Mouse (Mus musculus): ENCODE data around the gene Trabd. TPM values are rescaled to one million over a fixed set of nuclear protein-coding genes. Genes with fewer than 3 reads are reported as not detected.

Trabd gene
- total RNA-seq, 2 experiments from 2014 or later, result 45.1 to 47.6 TPM

DNA sequence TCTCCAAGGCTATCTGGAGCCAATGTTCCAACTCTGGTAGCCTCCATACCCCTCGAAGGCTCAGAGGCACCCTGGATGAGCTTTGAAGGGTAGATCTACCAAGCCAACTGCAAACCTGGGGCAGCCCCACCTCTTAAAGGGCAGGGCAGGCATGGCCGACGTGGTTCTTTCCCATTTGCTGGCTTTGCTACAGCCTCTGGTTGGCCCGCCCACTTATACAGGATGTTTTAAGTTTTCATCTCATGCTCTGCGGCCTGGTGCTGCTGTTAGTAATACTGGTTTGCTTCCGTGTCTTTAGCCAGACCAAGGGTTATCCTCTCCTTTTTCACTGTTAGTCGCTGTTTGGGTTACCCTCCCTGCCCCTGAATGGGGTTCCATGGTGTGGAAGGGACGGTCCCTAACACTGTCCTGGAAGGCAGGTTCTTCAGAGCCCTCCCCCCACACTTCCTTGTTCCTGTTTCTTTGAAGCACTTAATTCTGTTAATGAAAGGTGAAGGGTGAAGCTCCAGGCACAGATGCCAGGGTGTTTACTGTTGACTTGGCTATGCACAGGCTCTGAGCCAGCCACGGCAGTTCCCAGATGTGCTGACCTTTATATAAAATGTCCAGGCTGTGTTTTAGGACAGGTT, 3.4 kb downstream of the Trabd start:
- peak; percentile 43 for DNase-seq

DNA sequence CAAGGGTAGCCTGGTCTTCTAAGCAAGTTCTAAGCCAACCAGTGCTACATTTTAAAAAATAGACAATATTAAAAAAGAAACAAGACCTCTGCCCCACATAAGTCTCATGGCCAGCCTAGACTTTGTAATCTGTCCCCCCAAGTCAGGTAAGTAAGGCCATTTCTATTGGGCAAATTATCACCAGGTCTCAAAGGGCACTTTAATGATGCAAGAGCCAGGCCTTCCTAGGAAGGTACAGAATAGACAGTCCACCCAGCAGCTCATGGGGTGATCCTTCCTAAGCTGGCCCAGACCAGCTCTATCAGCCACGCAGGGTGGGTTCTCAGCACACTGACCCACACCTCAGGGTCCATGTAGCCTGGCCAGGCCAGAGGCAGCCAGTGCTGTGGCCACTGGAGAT, 9.0 kb downstream of the Trabd start:
- no peak for DNase-seq

GRCm38 (mm10) chr15:89084826-89085225, 9.9 kb downstream of the Trabd start:
- no peak for DNase-seq

DNA sequence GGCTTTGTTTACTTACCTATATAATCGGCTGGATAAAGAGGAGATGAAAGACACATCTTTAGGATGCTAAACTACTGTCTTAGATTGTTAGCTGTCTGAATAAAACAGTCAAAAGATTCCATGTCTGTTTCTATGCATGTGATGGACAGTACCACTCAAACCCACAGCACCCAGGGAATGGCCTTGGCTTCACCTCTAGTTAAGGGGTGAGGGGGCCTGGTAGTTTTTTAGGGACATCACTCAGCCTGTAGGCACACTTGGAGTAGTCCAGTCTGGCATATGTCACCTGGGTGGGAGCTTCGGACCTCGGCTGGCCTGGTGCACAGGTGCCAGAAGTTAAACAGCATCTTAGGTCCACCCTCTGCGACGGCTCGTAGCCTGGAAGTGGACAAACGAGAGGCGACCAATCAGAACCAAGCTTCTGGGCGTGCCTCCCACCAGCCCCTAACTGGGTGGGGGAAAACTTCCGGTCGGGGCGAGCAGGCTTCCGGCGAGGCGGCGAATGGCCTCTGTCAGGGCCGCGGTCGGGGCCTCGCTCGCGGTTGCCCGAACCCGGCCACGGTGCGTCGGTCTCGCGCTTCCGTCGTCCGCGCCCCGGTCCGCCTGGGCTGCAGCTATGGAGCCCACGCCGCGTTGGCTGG, 13.8 kb downstream of the Trabd start, which contains the start of gene Selenoo:
Selenoo (plus strand) TSS at position 478 of the 641 bp plus-strand sequence.
- peak; percentile 93 for DNase-seq

DNA sequence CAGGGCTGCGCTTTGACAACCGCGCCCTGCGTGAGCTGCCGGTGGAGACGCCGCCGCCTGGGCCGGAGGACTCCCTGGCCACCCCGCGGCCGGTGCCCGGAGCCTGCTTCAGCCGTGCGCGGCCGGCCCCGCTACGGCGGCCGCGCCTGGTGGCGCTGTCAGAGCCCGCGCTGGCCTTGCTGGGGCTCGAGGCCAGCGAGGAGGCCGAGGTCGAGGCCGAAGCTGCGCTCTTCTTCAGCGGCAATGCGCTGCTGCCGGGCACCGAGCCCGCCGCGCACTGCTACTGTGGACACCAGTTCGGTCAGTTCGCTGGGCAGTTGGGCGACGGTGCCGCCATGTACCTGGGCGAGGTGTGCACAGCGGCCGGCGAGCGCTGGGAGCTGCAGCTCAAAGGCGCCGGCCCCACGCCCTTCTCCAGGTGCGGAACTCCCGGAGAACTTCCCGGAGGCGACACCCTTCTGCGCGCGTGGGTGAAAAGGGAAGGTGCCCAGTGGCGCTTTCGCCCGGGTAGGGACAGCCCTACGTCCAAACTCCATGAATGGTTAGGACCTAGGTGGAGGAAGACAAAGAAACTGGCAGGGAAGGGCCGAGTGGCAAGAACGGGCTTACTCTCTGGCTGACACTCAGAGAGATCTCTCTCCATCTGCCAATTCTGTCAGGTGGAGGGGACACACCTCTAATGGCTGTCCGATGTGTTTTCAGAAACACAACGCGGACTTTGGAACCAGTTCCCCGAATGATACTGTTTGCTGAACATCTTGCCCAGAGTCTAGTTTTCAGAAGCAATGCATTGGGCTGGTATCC, 14.5 kb downstream of the Trabd start:
- DNase-seq, result peak; percentile 43

DNA sequence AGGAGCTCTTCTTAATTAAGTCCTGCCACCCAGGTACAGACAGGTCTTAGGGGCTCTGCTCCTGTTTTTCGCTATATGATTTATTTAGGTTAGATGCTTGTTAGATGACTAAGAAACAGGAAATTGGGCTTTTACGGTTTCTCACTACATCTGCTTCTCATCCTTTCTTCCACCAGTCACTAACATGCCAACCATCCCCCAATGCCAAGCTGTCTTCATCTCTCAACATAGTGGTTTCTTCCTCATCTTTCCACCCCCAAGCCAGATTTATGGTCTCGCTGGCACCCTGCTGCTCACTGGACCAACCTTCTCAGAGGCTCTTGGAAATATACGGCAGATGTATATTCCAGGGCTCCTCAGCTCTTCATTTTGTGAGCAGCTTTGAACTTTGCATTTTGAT, 15.7 kb downstream of the Trabd start:
- no peak for DNase-seq

DNA sequence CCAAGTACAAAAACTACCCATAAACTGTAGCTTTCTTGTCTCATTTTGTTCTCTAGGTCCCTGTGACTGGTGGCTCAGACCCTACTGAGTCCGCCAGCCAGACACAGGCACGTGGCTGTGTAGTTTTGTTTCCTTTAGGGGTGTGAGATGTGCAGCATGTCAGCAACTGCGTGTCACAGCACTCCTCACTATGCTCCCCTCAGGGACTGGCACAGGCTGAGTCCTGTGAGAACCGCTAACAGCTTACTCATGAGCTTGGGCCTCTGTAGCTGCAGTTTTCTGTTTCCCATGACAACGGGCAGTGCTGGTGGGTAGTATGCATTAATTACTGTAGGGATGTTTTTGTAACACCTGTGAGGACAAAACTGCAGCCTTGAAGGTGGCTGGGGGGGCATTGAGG, 17.3 kb downstream of the Trabd start:
- DNase-seq, result no peak

DNA sequence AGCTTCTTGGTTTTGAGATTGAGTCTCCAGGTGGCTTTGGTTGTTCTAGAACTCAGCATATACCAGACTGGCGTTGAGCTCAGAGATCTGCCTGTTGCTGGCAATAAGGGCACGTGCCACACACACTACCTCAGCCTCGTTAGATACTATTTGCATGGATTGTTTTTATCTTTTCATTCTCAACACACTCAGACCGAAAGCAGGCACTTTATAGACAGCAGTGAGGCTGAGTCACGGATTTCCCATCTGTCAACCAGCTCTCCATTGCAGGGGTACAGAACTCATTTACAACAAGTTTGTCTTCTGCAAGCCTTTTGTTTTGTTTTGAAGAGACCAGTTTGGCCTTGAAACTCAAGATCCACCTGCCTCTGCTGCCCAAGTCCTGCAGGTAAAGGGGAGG, 22.5 kb downstream of the Trabd start:
- no peak for DNase-seq

DNA sequence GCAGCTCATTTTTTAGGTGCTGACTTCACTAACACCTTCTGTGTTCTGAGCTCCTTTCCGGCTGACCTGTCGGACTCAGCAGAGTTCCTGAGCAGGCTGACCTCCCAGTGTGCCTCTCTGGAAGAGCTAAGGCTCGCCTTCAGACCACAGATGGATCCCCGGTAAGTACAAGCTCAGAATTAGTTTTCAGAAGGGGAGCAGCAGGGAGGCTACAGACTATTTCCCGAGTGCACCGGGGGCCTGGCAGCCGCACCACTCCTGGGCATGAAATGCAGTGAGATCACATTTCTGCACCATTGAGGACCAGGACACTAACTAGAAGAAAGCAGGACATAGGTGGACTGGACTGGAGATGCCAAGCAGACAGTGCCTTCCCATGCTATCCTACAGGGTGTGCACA, 23.7 kb downstream of the Trabd start:
- DNase-seq, result no peak

- no peak for DNase-seq
These were observed 25.9 kb downstream of the Trabd start for GRCm38 (mm10) chr15:89100823-89101222.

DNA sequence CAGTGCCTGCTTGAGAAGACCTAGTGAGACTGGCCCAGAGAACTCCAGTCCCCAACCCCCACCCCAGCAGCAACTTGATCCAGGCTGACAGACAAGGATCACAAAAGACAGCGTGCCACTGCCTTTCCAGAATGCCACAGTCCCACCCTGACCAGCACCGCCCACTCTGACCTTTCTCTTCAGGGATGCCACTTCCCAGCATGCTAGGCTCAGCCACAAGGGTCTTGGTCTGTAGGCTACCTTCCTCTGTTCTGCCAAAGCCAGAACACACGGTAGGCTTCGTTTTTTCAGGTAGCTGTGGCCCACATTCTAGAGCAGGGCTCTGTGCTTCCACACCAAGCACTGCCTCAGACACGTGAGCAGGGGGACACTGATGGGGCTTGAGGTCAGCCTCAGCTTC, 27.7 kb downstream of the Trabd start:
- no peak for DNase-seq

DNA sequence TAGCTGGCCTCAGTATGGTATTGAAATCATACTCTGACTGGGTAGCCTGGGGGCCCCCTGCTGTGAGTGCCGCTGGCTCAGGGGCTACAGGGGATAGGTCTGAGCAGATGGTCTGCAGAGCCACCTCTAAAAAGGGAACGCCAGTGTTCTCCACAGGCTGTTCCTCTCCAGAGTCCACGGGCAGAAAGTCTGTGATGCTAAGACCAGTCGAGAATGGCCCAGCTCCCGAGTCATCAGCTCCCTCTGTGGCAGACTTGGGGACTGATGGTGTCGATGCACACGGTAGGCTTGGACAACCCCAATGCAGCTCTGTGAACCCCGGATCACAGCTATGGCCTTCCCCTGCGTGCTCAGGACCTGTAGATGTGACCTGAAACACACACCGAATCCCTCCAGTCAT, 29.0 kb downstream of the Trabd start:
- no peak for DNase-seq

DNA sequence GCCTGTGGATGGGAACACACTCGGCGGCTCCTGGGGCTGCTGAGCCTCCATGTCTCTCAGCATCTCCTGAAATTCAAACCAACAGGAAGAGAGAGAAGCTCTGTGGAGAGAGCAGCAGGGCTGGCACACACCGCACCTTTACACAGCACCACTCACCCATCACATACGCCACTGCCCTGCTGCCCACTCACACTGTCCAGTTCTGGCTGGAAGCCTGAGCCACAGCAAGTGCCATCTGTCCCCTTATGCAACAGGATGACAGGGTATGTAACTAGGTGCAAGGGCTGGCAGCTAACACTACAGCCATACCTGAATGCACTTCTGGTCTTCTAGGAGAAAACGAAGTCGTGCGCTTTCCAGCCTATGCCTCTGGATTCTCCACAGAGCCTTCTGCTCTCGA, 29.5 kb downstream of the Trabd start:
- DNase-seq, result no peak

GRCm38 (mm10) chr15:89106073-89106472, 31.1 kb downstream of the Trabd start:
- DNase-seq, result no peak

DNA sequence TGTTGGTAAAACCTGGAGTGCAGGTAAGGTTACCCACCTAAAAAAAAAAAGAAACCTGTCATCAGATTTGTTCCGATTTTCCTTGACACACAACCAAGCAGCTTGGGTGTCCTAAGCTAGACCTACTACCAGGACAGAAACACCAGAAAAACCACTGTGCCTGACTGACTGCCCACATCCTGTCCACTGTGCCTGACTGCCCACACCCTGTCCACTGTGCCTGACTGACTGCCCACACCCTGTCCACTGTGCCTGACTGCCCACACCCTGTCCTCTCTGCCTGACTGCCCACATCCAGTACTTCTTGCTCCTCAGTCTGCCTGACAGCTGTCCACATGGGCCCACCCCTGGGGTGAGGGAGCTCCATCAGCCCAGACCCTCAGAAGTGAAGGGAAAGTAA, 32.1 kb downstream of the Trabd start:
- DNase-seq, result no peak

DNA sequence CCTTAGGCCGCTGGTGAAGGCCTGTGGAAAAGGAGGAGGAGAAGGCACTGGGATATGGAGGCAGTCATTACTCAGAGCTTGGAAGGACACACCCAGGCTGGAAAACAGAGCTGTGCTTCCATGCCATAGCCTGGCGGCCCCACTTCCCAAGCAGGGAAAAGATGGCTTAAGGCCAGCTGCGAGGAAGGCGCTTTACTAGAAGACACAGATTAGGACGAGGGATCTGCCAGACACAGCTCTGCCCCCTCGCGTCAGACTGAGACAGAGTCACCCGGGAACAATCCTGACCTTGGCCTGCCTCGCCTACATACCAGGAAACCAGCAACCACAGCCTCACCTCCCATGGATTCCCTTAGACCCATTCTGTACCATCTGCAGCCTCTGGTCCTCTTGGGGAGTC, 35.2 kb downstream of the Trabd start:
- DNase-seq, result peak; percentile 74

GRCm38 (mm10) chr15:89118007-89118406, 43.1 kb downstream of the Trabd start:
- no peak for DNase-seq

- peak; percentile 95 for DNase-seq
These were observed 47.9 kb downstream of the Trabd start, which contains the start of gene Tubgcp6 for GRCm38 (mm10) chr15:89122649-89123366. TSS of gene Tubgcp6 (minus strand) at chr15:89123112.

DNA sequence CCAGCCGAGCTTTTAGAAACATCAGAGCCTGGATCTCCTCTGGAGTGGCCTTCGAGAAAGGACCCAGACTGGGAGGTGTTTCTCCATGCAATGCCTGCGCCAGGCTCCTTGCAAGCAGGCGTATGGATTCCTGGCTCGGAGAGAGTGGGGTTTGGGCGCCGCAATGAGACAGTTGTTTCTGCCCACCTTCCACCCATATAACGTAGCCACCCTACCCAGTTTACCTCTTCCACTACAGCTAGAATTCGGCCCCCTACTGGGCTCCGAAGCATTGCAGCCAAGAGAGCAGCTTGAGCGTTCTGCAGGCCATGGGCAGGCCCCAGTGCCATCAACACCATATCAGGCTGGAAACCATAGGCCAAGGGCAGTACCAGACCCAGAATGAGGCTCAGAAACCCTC, 48.7 kb downstream of the Trabd start:
- DNase-seq, result peak; percentile 43

GRCm38 (mm10) chr15:89124312-89124711, 49.4 kb downstream of the Trabd start:
- no peak for DNase-seq

DNA sequence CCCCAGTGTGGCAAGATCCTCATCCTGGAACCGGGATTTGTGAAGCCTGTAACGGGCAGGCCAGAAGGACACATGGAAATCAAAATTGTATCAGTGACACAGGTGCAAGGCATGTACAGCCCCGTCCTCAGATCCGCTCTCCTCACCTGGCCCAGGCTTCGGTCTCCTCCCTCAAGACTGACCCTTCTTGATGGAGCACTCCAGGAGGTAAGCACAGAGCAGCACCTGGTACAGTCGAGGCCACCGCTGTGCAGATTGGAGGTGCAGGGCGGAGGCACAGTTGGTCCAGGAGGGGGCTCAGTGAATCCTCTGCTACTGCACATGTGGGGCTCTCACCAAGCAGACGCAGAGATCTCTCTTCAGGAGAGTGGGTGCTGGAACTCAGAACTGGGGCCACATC, 50.4 kb downstream of the Trabd start:
- DNase-seq, result no peak

DNA sequence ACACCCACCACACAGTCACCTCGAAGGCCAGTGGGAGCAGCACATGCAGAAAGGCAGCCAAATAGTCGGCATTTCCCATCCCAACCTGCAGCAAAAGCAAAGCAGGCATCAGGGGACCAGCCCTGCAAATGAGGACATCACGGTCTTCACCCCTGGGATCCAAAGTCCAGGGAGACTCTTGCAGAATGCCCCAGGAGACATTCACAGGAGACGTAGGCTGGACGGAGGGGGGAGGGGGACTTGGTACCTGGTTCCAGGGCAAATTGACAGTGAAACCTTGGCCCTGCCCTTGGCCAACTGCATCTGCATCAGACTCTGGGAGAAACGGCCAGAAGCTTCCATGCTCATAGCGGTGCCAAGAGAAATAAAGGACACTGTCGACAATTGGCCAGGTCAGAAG, 51.7 kb downstream of the Trabd start:
- no peak for DNase-seq

GRCm38 (mm10) chr15:89127364-89127940, 52.5 kb downstream of the Trabd start:
- DNase-seq, result no peak

Measured in heart, postnatal 4 days (tissue).